Mouse (Mus musculus) heart, embryonic 13.5 days (tissue): ENCODE data around the gene Acadm. TPM values are rescaled to one million over a fixed set of nuclear protein-coding genes. Genes with fewer than 3 reads are reported as not detected.

Source experiments
- ATAC-seq: fragments of 200-750 bp; cut with Nextera tagmentation; 2 replicates; pipeline ENCODE4 v1.8.0; 2017; ENCODE audit warnings: moderate TSS enrichment; ENCODE audit not compliant: insufficient number of reproducible peaks, low FRiP score, low TSS enrichment; ENCODE audit errors: extremely low read depth
- H3K27ac ChIP-seq: fragments of 300-500 bp; sonication (generic); replicated peaks from 2 replicates; pipeline ENCODE4 v1.5.1; 2015; ENCODE audit warnings: moderate library complexity, mild to moderate bottlenecking, inconsistent platforms
- H3K27me3 ChIP-seq: fragments of 300-500 bp; sonication (generic); replicated peaks from 2 replicates; pipeline ENCODE4 v1.6.1; 2015; ENCODE audit warnings: mild to moderate bottlenecking, inconsistent platforms
- H3K36me3 ChIP-seq: fragments of 300-500 bp; sonication (generic); 2 replicates; pipeline ENCODE4 v1.6.1; 2015; ENCODE audit warnings: mild to moderate bottlenecking, inconsistent platforms
- H3K4me1 ChIP-seq: fragments of 300-500 bp; sonication (generic); 2 replicates; pipeline ENCODE4 v1.6.1; 2015; ENCODE audit warnings: inconsistent platforms
- H3K4me2 ChIP-seq: fragments of 300-500 bp; sonication (generic); 2 replicates; pipeline ENCODE4 v1.6.1; 2015; ENCODE audit warnings: inconsistent platforms, mild to moderate bottlenecking, moderate library complexity
- H3K4me3 ChIP-seq: fragments of 300-500 bp; sonication (generic); 2 replicates; pipeline ENCODE4 v1.5.1; 2015; ENCODE audit warnings: moderate library complexity, mild to moderate bottlenecking, inconsistent platforms
- H3K9ac ChIP-seq: fragments of 300-500 bp; sonication (generic); 2 replicates; pipeline ENCODE4 v1.6.1; 2015; ENCODE audit warnings: inconsistent platforms, mild to moderate bottlenecking, moderate library complexity
- H3K9me3 ChIP-seq: fragments of 300-500 bp; sonication (generic); 2 replicates; pipeline ENCODE4 v1.6.1; 2016; ENCODE audit warnings: inconsistent platforms
- WGBS: fragments of 180-500 bp; shearing (Covaris S2); methylation state at CpG from one replicate; pipeline ENCODE4 v1.1.7; 2015; ENCODE audit warnings: mixed read lengths; 5-methylcytosine and 5-hydroxymethylcytosine counted together
- polyA plus RNA-seq: library from polyadenylated mRNA; unstranded; fragments of >200 nt; fragmentation: Nextera tagmentation; extraction: Ambion mirVana; gene quantifications from 2 replicates; pipeline ENCODE4 v1.2.1, GENCODE M21; 2015

The Acadm gene
- polyA plus RNA-seq, 1 experiment from 2014 or later = 179 TPM

DNA sequence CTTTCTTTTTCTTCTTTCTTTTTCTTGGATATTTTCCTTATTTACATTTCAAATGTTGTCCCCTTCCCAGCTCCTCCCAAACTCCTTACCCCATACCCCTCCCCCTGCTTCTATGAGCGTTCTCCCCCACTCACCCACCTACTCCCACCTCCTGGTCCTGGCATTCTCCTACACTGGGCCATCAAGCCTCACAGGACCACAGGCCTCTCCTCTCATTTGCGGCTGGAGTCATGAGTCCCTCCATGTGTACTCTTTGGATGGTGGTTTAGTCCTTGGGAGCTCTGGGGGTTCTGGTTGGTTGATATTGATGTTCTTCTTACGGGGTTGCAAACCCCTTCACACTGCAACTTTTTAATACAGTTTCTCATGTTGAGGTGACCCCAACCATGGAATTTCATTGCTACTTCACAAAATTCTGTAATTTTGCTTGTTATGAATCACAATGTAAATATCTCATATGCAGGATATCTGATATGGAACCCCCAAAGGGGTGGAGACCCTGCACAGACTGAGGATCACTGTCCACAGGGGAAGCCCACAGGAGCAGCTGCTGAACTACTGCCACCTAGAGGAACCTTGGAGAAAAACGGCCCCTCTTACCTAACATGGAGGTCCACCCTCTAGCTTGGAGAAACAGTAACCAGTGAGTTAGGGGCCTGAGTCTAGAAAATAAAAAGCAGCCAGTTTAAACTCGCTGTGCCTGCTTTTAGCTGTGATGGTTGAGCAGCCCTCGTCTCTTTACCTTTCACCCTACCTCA lies 17.4 kb upstream of the Acadm start:
- Histone ChIP-seq H3K4me2 (no peak overlapping the region), H3K27me3 (no peaks in the 10 kb centered on the region), H3K9ac (no peak overlapping the region), H3K9me3 (peaks cover 7% of the 10 kb centered on the region; the same call in 1 of the 2 replicates), H3K4me3 (no peak overlapping the region), H3K27ac (no peak overlapping the region), H3K36me3 (no peaks in the 10 kb centered on the region), H3K4me1 (no peaks in the 10 kb centered on the region)
- WGBS = 67% methylated on average over 6 of the region's 6 CpGs
- ATAC-seq = no peak

DNA sequence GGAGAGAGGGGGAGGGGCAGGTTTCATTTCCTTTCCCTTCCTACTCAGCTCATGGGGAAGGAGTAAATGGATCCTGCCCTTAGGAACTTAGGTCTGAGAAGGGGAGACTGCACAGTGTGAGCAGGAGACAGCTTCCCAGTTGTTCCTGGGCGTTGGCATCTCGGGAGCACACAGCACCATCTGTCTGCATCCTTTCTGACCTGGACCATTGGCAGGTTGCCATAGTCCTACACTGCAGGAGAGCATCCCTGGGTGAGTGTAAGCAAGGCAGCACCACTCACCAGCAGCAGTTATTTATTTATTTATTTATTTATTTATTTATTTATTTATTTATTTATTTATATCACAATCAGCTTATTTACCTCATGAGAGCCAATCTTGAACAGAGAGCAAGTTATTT lies 16.5 kb upstream of the Acadm start:
- no peak overlapping the region for H3K9ac ChIP-seq
- no peaks in the 10 kb centered on the region for H3K4me1 ChIP-seq
- H3K27ac ChIP-seq = no peak overlapping the region
- ATAC-seq = no peak
- H3K4me2 ChIP-seq = no peak overlapping the region
- WGBS = 56% methylated on average over 2 of the region's 2 CpGs
- H3K27me3 ChIP-seq = no peaks in the 10 kb centered on the region
- H3K36me3 ChIP-seq = no peaks in the 10 kb centered on the region
- peaks cover 7% of the 10 kb centered on the region; the same call in 1 of the 2 replicates for H3K9me3 ChIP-seq
- no peak overlapping the region for H3K4me3 ChIP-seq

DNA sequence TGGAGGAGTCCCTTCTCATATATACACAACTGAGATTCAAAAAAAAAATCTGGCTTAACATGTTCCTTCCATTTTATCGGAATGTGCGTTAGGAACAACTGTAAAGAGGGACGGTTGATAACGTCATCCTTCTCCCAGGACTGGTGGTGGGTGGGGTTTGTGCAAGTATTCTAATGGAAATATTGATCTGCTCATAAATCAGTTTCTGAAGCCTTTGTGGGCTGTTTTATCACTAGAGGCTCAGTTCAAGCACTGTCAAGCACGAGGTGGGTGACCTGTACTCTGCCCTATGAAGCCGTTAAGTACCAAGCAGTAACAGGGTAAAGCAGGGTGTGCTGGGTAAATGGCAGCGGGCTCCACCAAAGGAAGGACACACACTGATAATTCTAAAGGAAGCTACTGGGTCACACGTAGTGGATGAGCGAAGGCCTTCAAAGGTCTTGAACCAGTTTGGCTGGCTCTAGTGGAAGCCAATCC lies 15.3 kb upstream of the Acadm start:
- Histone ChIP-seq H3K36me3 (no peaks in the 10 kb centered on the region), H3K4me3 (no peak overlapping the region), H3K9me3 (peaks cover 7% of the 10 kb centered on the region; the same call in 1 of the 2 replicates), H3K27ac (no peak overlapping the region), H3K4me2 (no peak overlapping the region), H3K4me1 (no peaks in the 10 kb centered on the region), H3K9ac (no peak overlapping the region), H3K27me3 (no peaks in the 10 kb centered on the region)
- 82% methylated on average over 9 of the region's 9 CpGs for WGBS
- ATAC-seq = no peak

DNA sequence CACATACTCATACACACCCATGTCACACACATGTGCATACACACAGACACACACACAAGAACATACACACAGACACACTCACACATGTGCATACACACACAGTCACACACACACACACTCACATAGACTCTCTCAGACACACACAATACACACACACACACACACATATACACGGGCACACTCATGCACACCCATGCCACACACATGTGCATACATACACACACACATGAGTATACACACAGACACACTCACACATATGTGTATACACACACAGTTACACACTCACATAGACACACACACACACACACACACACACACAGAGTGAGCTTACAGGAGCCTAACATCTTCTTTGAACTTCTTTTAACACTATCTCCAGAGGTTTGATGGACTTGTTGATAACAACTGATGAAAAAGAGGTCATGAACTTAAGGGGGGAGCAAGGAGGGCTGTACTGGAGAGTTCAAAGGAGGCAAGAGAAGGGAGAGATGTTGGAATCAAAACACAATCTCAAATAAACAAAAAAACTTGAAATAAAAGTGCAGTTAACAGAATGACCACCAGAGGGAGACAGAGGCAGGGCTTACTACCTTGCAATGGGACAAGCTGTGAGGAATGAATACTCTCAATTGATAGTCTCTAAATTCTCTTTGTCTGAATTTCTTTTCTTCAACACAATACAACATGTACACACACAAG lies 14.8 kb upstream of the Acadm start:
- 96% methylated on average over 1 of the region's 1 CpGs for WGBS
- no peaks in the 10 kb centered on the region for H3K36me3 ChIP-seq
- H3K9ac ChIP-seq = no peak overlapping the region
- peaks cover 7% of the 10 kb centered on the region; the same call in 1 of the 2 replicates for H3K9me3 ChIP-seq
- H3K4me2 ChIP-seq = no peak overlapping the region
- ATAC-seq = no peak
- no peaks in the 10 kb centered on the region for H3K27me3 ChIP-seq
- H3K4me3 ChIP-seq = no peak overlapping the region
- H3K4me1 ChIP-seq = no peaks in the 10 kb centered on the region
- no peak overlapping the region for H3K27ac ChIP-seq

DNA sequence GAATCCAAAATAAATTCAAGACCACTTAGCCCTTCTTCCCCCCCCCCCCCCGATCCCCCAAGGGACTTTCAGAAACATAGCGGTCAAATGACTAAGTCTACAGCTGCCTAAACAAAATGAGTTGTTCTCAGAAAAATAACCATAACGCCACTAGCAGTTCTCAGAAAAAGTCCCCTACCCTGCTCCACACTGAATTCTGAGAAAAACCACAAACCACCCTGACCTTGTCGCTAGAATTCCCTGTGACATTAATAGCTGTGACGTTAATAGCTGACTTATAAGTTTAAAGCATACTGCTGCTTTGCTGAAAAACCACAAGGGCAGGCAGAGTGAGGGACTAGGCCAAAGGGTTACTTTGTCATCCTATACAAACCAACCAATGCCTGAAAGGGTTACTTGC lies 13.5 kb upstream of the Acadm start:
- H3K27ac ChIP-seq = no peak overlapping the region
- 89% methylated on average over 5 of the region's 5 CpGs for WGBS
- H3K9ac ChIP-seq = no peak overlapping the region
- H3K36me3 ChIP-seq = no peaks in the 10 kb centered on the region
- H3K27me3 ChIP-seq = no peaks in the 10 kb centered on the region
- H3K9me3 ChIP-seq = peaks cover 7% of the 10 kb centered on the region; the same call in 1 of the 2 replicates
- no peak for ATAC-seq
- no peaks in the 10 kb centered on the region for H3K4me1 ChIP-seq
- no peak overlapping the region for H3K4me3 ChIP-seq
- no peak overlapping the region for H3K4me2 ChIP-seq

DNA sequence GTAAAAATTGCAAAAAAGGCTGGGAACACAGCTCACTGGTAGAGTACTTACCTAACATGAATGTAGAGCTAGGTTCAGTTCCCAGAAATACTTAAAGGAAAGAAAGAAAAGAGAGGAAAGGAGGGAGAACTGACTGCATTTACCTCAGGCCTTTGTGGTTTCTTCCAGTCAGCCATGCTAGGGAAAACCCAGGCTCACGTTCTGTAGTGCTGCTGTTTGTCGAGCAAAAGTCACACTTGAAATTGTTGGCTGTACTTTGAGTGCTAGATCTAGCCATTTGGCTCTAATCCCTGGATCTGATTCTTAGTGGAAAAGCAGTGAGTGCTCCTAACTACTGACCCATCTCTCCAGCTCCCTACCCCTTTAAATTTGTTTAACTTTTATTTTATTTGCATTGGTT lies 3.7 kb upstream of the Acadm start:
- Histone ChIP-seq H3K27me3 (no peaks in the 10 kb centered on the region), H3K4me2 (no peak overlapping the region), H3K9me3 (no peaks in the 10 kb centered on the region; the same call in 1 of the 2 replicates), H3K27ac (no peak overlapping the region), H3K9ac (no peak overlapping the region), H3K4me1 (peaks cover 10% of the 10 kb centered on the region), H3K4me3 (no peak overlapping the region), H3K36me3 (no peaks in the 10 kb centered on the region)
- WGBS = 60% methylated on average over 2 of the region's 2 CpGs
- no peak for ATAC-seq

DNA sequence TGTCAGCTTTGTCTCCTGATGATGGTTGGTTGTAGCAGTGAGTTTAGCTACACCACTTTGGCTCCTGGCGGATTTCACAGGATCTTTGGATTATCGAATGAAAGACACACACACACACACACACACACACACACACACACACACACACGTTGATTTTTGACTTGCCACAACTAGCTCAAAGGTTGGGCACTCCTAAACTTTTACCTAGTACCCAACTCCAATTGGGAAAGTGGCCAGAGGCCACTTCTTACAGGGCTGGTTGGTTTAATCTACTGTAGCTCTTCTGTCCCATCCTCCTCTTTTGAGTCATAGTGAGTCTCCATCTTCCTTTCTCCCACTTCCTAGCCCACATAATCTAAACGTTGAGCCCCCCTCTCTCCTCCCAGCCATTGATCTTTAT lies 2.8 kb upstream of the Acadm start:
- WGBS = 65% methylated on average over 4 of the region's 4 CpGs
- no peak for ATAC-seq
- Histone ChIP-seq H3K27ac (no peak overlapping the region), H3K4me2 (no peak overlapping the region), H3K4me3 (no peak overlapping the region), H3K27me3 (no peaks in the 10 kb centered on the region), H3K9ac (no peak overlapping the region), H3K4me1 (peaks cover 19% of the 10 kb centered on the region), H3K36me3 (no peaks in the 10 kb centered on the region), H3K9me3 (no peaks in the 10 kb centered on the region; the same call in 1 of the 2 replicates)

DNA sequence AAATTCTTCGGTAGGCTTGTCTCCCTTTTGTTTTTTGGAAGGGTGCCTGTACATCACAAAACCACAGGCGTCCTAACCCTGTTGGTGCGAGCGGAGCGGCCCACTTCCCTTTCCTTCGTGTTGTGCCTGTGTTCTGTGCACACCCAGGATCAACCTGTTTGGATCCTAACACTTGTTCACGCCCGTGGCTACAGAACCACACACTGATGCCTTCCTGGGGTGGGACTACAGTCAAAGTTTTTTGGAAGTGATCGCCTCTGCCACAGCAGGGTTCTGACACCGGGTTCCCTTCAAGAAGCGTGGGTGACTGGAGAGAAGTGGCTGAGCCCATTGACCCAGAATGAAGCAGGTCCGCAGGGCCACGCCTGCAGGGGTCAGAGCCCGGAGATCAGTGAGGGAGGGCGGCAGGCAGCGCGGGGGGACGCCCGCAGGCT lies 514 bp downstream of the Acadm start:
- Histone ChIP-seq H3K4me1 (peaks cover 38% of the 10 kb centered on the region), H3K36me3 (peaks cover 31% of the 10 kb centered on the region), H3K4me3 (peak overlapping the region; percentile 90), H3K9me3 (no peaks in the 10 kb centered on the region), H3K4me2 (peak overlapping the region; percentile 81), H3K9ac (peak overlapping the region; percentile 97), H3K27ac (peak overlapping the region; percentile 94), H3K27me3 (no peaks in the 10 kb centered on the region)
- 1% methylated on average over 19 of the region's 19 CpGs for WGBS
- peak; percentile 4; the same call in 1 of the 2 replicates for ATAC-seq

DNA sequence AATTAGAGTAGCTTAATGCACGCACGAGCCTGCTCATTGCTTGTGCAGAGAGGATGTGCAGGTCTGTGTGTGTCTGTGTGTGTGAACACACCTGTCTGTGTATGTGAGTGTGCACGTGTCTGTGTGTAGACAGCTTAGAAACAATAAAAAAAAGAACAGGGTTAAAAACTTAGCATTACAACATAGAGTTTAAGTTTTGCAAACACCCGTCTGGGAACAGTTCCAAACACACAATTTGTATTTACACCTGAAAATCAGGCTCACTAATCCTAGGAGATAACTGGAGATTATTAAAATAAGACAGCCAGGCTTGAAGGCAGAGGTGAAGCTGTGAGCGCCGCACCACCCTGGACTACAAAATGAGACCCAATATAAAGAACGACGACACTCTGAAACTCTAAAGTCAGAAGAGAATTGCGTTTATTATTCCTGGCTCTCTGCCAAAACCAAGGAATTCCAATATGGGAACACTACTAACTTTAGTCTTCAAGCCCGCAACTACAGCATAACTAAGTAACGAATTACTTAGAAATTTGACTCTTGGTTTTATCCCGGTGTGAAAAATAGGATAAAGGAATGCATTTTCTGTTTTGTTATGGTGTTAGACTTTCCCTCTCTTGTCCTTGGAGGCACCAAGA lies 1.3 kb downstream of the Acadm start:
- peak overlapping the region; percentile 94 for H3K27ac ChIP-seq
- peak overlapping the region; percentile 81 for H3K4me2 ChIP-seq
- H3K9me3 ChIP-seq = no peaks in the 10 kb centered on the region
- no peak for ATAC-seq
- peaks cover 38% of the 10 kb centered on the region for H3K4me1 ChIP-seq
- 32% methylated on average over 12 of the region's 12 CpGs for WGBS
- peak overlapping the region; percentile 97 for H3K9ac ChIP-seq
- H3K36me3 ChIP-seq = peaks cover 39% of the 10 kb centered on the region
- no peaks in the 10 kb centered on the region for H3K27me3 ChIP-seq
- H3K4me3 ChIP-seq = peak overlapping the region; percentile 90

DNA sequence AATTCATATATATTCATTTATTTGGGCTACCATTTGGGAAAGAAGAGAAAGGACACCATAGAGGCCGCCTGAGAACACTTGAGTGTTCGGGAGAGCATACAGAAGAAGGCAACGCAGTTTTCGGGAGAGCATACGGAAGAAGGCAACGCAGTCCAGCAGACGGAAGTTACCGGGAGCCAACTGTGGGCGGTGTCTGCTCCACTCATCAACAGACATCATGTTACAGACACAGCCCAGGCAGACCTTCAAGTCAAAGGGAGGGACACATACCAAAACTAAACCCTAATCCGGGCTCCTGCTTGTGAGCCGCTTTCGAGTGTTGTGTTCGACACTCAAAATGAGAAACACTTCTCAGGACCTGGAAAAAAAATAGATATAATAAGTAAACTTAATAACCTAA lies 2.8 kb downstream of the Acadm start:
- WGBS = 86% methylated on average over 13 of the region's 13 CpGs
- Histone ChIP-seq H3K4me1 (peaks cover 38% of the 10 kb centered on the region), H3K9ac (0 out of 2 replicates have a peak overlapping the region, but pooled peaks have one; percentile 10), H3K9me3 (no peaks in the 10 kb centered on the region), H3K4me3 (no peak overlapping the region), H3K36me3 (peaks cover 54% of the 10 kb centered on the region), H3K4me2 (no peak overlapping the region), H3K27me3 (no peaks in the 10 kb centered on the region), H3K27ac (no peak overlapping the region)
- no peak for ATAC-seq

DNA sequence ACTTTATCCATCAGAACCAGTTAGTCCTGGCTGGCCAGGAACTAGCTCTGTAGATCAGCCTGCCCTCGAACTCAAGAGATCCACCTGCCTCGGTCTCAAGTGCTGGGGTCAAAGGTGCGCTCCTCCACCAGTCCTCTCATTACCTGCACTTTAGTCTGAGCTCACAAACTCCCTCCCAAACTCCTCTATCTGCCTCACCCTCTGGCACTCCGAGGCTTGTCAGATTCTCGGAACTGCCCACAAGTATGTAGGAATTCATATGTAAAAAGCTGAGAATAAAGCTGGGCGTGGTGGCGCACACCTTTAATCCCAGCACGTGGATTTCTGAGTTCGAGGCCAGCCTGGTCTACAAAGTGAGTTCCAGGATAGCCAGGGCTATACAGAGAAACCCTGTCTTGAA lies 3.9 kb downstream of the Acadm start:
- Histone ChIP-seq H3K36me3 (peaks cover 61% of the 10 kb centered on the region), H3K27ac (no peak overlapping the region), H3K4me3 (no peak overlapping the region), H3K9ac (no peak overlapping the region), H3K4me1 (peaks cover 46% of the 10 kb centered on the region), H3K4me2 (no peak overlapping the region), H3K9me3 (no peaks in the 10 kb centered on the region), H3K27me3 (no peaks in the 10 kb centered on the region)
- ATAC-seq = no peak
- 79% methylated on average over 9 of the region's 9 CpGs for WGBS
